Mouse (Mus musculus) cortical plate, adult 2 months (tissue): ENCODE measurements around the gene Cracr2b.

ENCODE experiments used
- CTCF ChIP-seq: fragments of 200-500 bp; IDR thresholded peaks from 2 replicates; pipeline ENCODE4 v1.5.1; 2011; ENCODE audit warnings: mild to moderate bottlenecking, control low read depth, low read length; ENCODE audit not compliant: insufficient read depth; ENCODE audit errors: extremely low read depth
- POLR2A ChIP-seq: fragments of 200-500 bp; IDR thresholded peaks from 2 replicates; pipeline ENCODE4 v1.6.1; 2011; ENCODE audit warnings: mild to moderate bottlenecking, low read length, control low read depth; ENCODE audit not compliant: insufficient read depth; ENCODE audit errors: extremely low read depth

GRCm38 (mm10) chr7:141443081-141443821 is 17.6 kb upstream of the Cracr2b start:
- TF ChIP-seq POLR2A (no peak), CTCF (no peak)
